Mouse (Mus musculus): Measurements from ENCODE around the gene P2ry2. TPM values are rescaled to one million over a fixed set of nuclear protein-coding genes. Genes with fewer than 3 reads are reported as not detected.
A peak's percentile ranks its signal among the peaks of the same experiment; 100 is the strongest.

Gene P2ry2
- polyA plus RNA-seq, 1 experiment, result not detected

GRCm38 (mm10) chr7:100966014-100966413, 46.7 kb downstream of the P2ry2 start:
- Histone ChIP-seq H3K4me1 (ENCODE audit: control insufficient read depth, insufficient read depth, low read length) (no peaks in the 10 kb centered on the region), H3K27ac (ENCODE audit: insufficient read depth, low read depth, low read length) (no peak overlapping the region), H3K4me3 (ENCODE audit: insufficient read depth, low read depth, low read length) (no peak overlapping the region)
- 86% methylated on average over 7 of the region's 7 CpGs for WGBS
- TF ChIP-seq POLR2A (IDR thresholded peaks at IDR 0.05; ENCODE audit: insufficient read depth, low read depth, low read length), result no peak
- no peak for TF ChIP-seq CTCF (IDR thresholded peaks at IDR 0.05; ENCODE audit: insufficient read depth, low read depth, low read length)

GRCm38 (mm10) chr7:100965079-100965478, 47.6 kb downstream of the P2ry2 start:
- 34% methylated on average over 4 of the region's 4 CpGs for WGBS
- no peaks in the 10 kb centered on the region for H3K4me1 ChIP-seq (ENCODE audit: control insufficient read depth, insufficient read depth, low read length)
- no peak for TF ChIP-seq POLR2A (IDR thresholded peaks at IDR 0.05; ENCODE audit: insufficient read depth, low read depth, low read length)
- peak; percentile 74 for TF ChIP-seq CTCF (IDR thresholded peaks at IDR 0.05; ENCODE audit: insufficient read depth, low read depth, low read length)
- H3K27ac ChIP-seq (ENCODE audit: insufficient read depth, low read depth, low read length), result no peak overlapping the region
- H3K4me3 ChIP-seq (ENCODE audit: insufficient read depth, low read depth, low read length), result no peak overlapping the region

DNA sequence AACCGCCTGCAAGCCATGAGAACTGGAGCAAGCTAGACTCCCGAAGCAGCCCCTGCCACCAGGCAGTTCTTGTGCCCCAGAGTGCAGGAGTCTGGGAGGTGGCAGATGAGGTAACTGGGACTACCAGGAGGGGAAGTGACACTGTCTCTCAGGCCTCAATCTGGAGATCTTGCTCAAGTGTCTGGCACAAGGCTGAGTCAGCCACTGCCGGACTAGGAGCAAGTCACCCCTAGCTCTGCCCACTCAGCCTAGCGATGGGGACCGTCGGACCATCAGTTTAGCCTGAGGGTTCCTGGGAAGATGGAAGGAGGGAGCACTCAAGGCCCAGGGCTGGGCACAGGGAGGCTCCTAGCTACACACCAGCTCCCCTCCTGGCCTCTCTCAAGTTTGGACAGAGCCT, 48.4 kb downstream of the P2ry2 start:
- no peak for TF ChIP-seq POLR2A (IDR thresholded peaks at IDR 0.05; ENCODE audit: insufficient read depth, low read depth, low read length)
- TF ChIP-seq CTCF (IDR thresholded peaks at IDR 0.05; ENCODE audit: insufficient read depth, low read depth, low read length), result no peak
- Histone ChIP-seq H3K27ac (ENCODE audit: insufficient read depth, low read depth, low read length) (no peak overlapping the region), H3K4me3 (ENCODE audit: insufficient read depth, low read depth, low read length) (no peak overlapping the region), H3K4me1 (ENCODE audit: control insufficient read depth, insufficient read depth, low read length) (no peaks in the 10 kb centered on the region)
- 87% methylated on average over 6 of the region's 6 CpGs for WGBS

- Histone ChIP-seq H3K4me3 (ENCODE audit: insufficient read depth, low read depth, low read length) (no peak overlapping the region), H3K4me1 (ENCODE audit: control insufficient read depth, insufficient read depth, low read length) (no peaks in the 10 kb centered on the region), H3K27ac (ENCODE audit: insufficient read depth, low read depth, low read length) (no peak overlapping the region)
- 77% methylated on average over 8 of the region's 8 CpGs for WGBS
- TF ChIP-seq CTCF (IDR thresholded peaks at IDR 0.05; ENCODE audit: insufficient read depth, low read depth, low read length) (no peak), POLR2A (IDR thresholded peaks at IDR 0.05; ENCODE audit: insufficient read depth, low read depth, low read length) (no peak)
Observed at GRCm38 (mm10) chr7:100963381-100963780, 49.3 kb downstream of the P2ry2 start.

- TF ChIP-seq POLR2A (IDR thresholded peaks at IDR 0.05; ENCODE audit: insufficient read depth, low read depth, low read length) (no peak), CTCF (IDR thresholded peaks at IDR 0.05; ENCODE audit: insufficient read depth, low read depth, low read length) (no peak)
- no peak overlapping the region for H3K4me3 ChIP-seq (ENCODE audit: insufficient read depth, low read depth, low read length)
- H3K27ac ChIP-seq (ENCODE audit: insufficient read depth, low read depth, low read length), result no peak overlapping the region
- H3K4me1 ChIP-seq (ENCODE audit: control insufficient read depth, insufficient read depth, low read length), result no peaks in the 10 kb centered on the region
- WGBS, result 78% methylated on average over 7 of the region's 7 CpGs
Observed at GRCm38 (mm10) chr7:100961146-100961545, 51.5 kb downstream of the P2ry2 start.

DNA sequence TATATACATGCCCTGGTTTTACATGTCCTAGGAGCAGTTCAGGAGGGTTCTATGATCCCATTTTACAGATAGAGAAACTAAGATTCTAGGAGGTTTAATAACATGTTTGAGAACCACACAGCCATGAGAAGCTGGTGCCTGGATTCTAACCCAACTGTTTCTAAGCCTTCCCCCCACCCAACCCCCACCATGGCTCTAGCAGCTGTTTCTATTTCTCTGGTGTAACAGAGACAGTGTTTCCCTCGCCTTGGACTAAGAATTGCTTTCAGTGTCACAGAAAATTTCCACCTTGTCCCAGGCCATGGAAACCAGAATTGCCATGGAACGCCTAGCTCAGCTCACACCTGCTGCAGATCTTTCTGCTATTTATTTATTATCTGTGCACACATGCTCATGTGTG, 52.2 kb downstream of the P2ry2 start:
- H3K4me3 ChIP-seq (ENCODE audit: insufficient read depth, low read depth, low read length), result no peak overlapping the region
- TF ChIP-seq CTCF (IDR thresholded peaks at IDR 0.05; ENCODE audit: insufficient read depth, low read depth, low read length) (no peak), POLR2A (IDR thresholded peaks at IDR 0.05; ENCODE audit: insufficient read depth, low read depth, low read length) (no peak)
- no peak overlapping the region for H3K27ac ChIP-seq (ENCODE audit: insufficient read depth, low read depth, low read length)
- no peaks in the 10 kb centered on the region for H3K4me1 ChIP-seq (ENCODE audit: control insufficient read depth, insufficient read depth, low read length)
- 61% methylated on average over 2 of the region's 2 CpGs for WGBS

- H3K4me3 ChIP-seq (ENCODE audit: insufficient read depth, low read depth, low read length), result no peak overlapping the region
- H3K27ac ChIP-seq (ENCODE audit: insufficient read depth, low read depth, low read length), result no peak overlapping the region
- H3K4me1 ChIP-seq (ENCODE audit: control insufficient read depth, insufficient read depth, low read length), result no peaks in the 10 kb centered on the region
- no peak for TF ChIP-seq CTCF (IDR thresholded peaks at IDR 0.05; ENCODE audit: insufficient read depth, low read depth, low read length)
- TF ChIP-seq POLR2A (IDR thresholded peaks at IDR 0.05; ENCODE audit: insufficient read depth, low read depth, low read length), result no peak
- WGBS, result 98% methylated on average over 2 of the region's 2 CpGs
Observed at GRCm38 (mm10) chr7:100958426-100958825, 54.2 kb downstream of the P2ry2 start.

DNA sequence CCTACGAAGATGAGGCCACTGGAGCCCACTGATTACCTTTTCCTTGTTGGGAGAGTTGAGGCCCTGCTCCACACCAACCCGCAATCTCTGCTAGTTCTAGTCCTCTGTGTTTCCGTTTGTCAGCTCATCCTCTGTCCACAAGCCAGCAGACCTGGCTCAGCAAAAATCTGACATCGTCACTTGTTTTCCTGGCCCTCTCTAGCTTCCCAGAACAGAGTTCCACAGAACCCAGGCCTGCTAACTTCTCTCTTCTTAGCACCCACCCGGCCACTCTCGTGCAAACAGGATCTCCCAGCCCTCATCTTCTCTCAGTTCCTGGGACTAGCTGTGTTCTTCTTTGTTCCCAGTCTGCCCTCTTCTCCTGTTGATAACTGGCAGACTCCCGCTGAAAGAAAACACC, 60.0 kb downstream of the P2ry2 start:
- H3K27ac ChIP-seq (ENCODE audit: insufficient read depth, low read depth, low read length), result no peak overlapping the region
- no peaks in the 10 kb centered on the region for H3K4me1 ChIP-seq (ENCODE audit: control insufficient read depth, insufficient read depth, low read length)
- WGBS, result 94% methylated on average over 7 of the region's 7 CpGs
- H3K4me3 ChIP-seq (ENCODE audit: insufficient read depth, low read depth, low read length), result no peak overlapping the region
- no peak for TF ChIP-seq POLR2A (IDR thresholded peaks at IDR 0.05; ENCODE audit: insufficient read depth, low read depth, low read length)
- no peak for TF ChIP-seq CTCF (IDR thresholded peaks at IDR 0.05; ENCODE audit: insufficient read depth, low read depth, low read length)

DNA sequence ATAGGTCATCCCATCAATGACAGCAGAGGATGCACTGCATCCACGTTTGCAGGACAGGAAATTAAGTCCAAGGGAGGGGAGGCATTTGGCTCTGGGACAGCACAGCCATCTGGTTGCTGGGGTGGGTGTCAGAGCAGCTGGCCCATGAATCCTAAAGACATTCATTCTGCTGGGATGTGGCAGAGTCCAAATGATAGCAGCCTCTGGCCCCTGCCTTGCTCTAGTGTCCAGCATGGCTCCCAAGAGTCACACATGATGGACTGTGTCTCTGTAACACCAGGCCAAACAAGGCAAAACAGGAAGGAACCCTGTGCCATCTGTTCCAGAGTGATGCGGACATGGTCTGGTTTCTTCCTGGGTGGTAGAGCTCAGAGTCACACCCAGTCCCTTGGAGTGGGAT, 60.8 kb downstream of the P2ry2 start:
- Histone ChIP-seq H3K4me1 (ENCODE audit: control insufficient read depth, insufficient read depth, low read length) (no peaks in the 10 kb centered on the region), H3K27ac (ENCODE audit: insufficient read depth, low read depth, low read length) (no peak overlapping the region), H3K4me3 (ENCODE audit: insufficient read depth, low read depth, low read length) (no peak overlapping the region)
- 75% methylated on average over 2 of the region's 2 CpGs for WGBS
- TF ChIP-seq POLR2A (IDR thresholded peaks at IDR 0.05; ENCODE audit: insufficient read depth, low read depth, low read length) (no peak), CTCF (IDR thresholded peaks at IDR 0.05; ENCODE audit: insufficient read depth, low read depth, low read length) (no peak)

- Histone ChIP-seq H3K4me1 (ENCODE audit: control insufficient read depth, insufficient read depth, low read length) (no peaks in the 10 kb centered on the region), H3K27ac (ENCODE audit: insufficient read depth, low read depth, low read length) (no peak overlapping the region), H3K4me3 (ENCODE audit: insufficient read depth, low read depth, low read length) (no peak overlapping the region)
- WGBS, result 85% methylated on average over 12 of the region's 12 CpGs
- TF ChIP-seq CTCF (IDR thresholded peaks at IDR 0.05; ENCODE audit: insufficient read depth, low read depth, low read length), result no peak
- no peak for TF ChIP-seq POLR2A (IDR thresholded peaks at IDR 0.05; ENCODE audit: insufficient read depth, low read depth, low read length)
Observed at GRCm38 (mm10) chr7:100950481-100951010, 62.1 kb downstream of the P2ry2 start.

Data from olfactory bulb, adult 2 months (tissue).